8 mouse cellular contexts compared by ENCODE assay signal in the genomic region with DNA sequence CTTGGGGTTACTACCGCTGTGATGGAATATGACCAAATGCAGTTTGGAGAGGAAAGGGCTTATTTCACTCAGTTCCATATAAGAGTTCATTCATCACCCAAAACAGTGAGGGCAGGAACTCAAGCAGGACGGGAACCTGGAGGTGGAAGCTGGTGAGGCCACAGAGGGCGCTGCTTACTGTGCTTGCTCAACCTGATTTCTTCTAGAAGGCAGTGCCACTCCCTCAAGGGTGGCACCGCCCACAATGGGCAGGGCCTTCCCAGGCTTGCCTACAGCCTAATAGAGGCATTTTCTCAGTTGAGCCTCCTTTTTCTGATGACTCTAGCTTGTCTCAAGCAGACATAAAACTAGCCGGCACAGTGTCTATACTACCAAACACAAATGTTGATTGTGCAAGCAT. TPM values are rescaled to one million over a fixed set of nuclear protein-coding genes. Genes with fewer than 3 reads are reported as not detected.
A peak's percentile ranks its signal among the peaks of the same experiment; 100 is the strongest.
DNase-seq lines count a peak whose midpoint lies in the region; ATAC-seq and TF ChIP-seq lines count a peak whose summit lies in the region.

No protein-coding gene starts in this region.

- 20% methylated on average over 5 of the region's 5 CpGs for WGBS in embryonic facial prominence, embryonic 11.5 days
- WGBS in liver, embryonic 12.5 days (ENCODE audit: insufficient replicate concordance): 12% methylated on average over 5 of the region's 5 CpGs
- 24% methylated on average over 5 of the region's 5 CpGs for WGBS in forebrain, embryonic 15.5 days
- 31% methylated on average over 5 of the region's 5 CpGs for WGBS in hindbrain, embryonic 11.5 days

- H3K27me3 ChIP-seq in embryonic facial prominence, embryonic 11.5 days (ENCODE audit: control insufficient read depth, insufficient read depth, low read length): no peaks in the 10 kb centered on the region
- H3K27me3 ChIP-seq in liver, embryonic 12.5 days (replicated peaks): 0 out of 2 replicates have a peak, but pooled peaks cover 4% of the 10 kb centered on the region
- H3K27me3 ChIP-seq in forebrain, embryonic 15.5 days: no peaks in the 10 kb centered on the region
- H3K27me3 ChIP-seq in hindbrain, embryonic 11.5 days (ENCODE audit: control insufficient read depth, insufficient read depth, low read length): no peaks in the 10 kb centered on the region

- no peak overlapping the region for H3K4me3 ChIP-seq in left cerebral cortex, adult 2 months
- no peak overlapping the region for H3K4me3 ChIP-seq in embryonic facial prominence, embryonic 11.5 days (ENCODE audit: low read depth, low read length)
- H3K4me3 ChIP-seq in liver, embryonic 12.5 days: no peak overlapping the region
- no peak overlapping the region for H3K4me3 ChIP-seq in forebrain, embryonic 15.5 days
- no peak overlapping the region for H3K4me3 ChIP-seq in hindbrain, embryonic 11.5 days (ENCODE audit: low read depth, low read length)

- no peak overlapping the region for H3K4me2 ChIP-seq in embryonic facial prominence, embryonic 11.5 days (ENCODE audit: low read depth, low read length)
- no peak overlapping the region for H3K4me2 ChIP-seq in liver, embryonic 12.5 days
- H3K4me2 ChIP-seq in forebrain, embryonic 15.5 days (replicated peaks): no peak overlapping the region
- no peak overlapping the region for H3K4me2 ChIP-seq in hindbrain, embryonic 11.5 days (replicated peaks; ENCODE audit: low read depth, low read length)

- H3K27ac ChIP-seq in left cerebral cortex, adult 2 months: no peak overlapping the region
- no peak overlapping the region for H3K27ac ChIP-seq in embryonic facial prominence, embryonic 11.5 days (replicated peaks; ENCODE audit: low read depth, low read length)
- no peak overlapping the region for H3K27ac ChIP-seq in liver, embryonic 12.5 days
- H3K27ac ChIP-seq in forebrain, embryonic 15.5 days (replicated peaks): no peak overlapping the region
- H3K27ac ChIP-seq in hindbrain, embryonic 11.5 days (ENCODE audit: low read depth, low read length): no peak overlapping the region

- H3K36me3 ChIP-seq in embryonic facial prominence, embryonic 11.5 days (replicated peaks; ENCODE audit: control insufficient read depth, insufficient read depth, low read depth, low read length): no peaks in the 10 kb centered on the region
- peaks cover 25% of the 10 kb centered on the region for H3K36me3 ChIP-seq in liver, embryonic 12.5 days
- H3K36me3 ChIP-seq in forebrain, embryonic 15.5 days: no peaks in the 10 kb centered on the region
- H3K36me3 ChIP-seq in hindbrain, embryonic 11.5 days (ENCODE audit: control insufficient read depth, insufficient read depth, low read length): no peaks in the 10 kb centered on the region

- no peaks in the 10 kb centered on the region for H3K4me1 ChIP-seq in embryonic facial prominence, embryonic 11.5 days (ENCODE audit: control insufficient read depth, insufficient read depth, low read length)
- H3K4me1 ChIP-seq in liver, embryonic 12.5 days: no peaks in the 10 kb centered on the region
- no peaks in the 10 kb centered on the region for H3K4me1 ChIP-seq in forebrain, embryonic 15.5 days
- peaks cover 3% of the 10 kb centered on the region; the same call in 1 of the 2 replicates for H3K4me1 ChIP-seq in hindbrain, embryonic 11.5 days (replicated peaks; ENCODE audit: control insufficient read depth, insufficient read depth, low read length)

- H3K9me3 ChIP-seq in embryonic facial prominence, embryonic 11.5 days (replicated peaks; ENCODE audit: control insufficient read depth, low read length): no peaks in the 10 kb centered on the region
- H3K9me3 ChIP-seq in liver, embryonic 12.5 days (replicated peaks): no peaks in the 10 kb centered on the region
- no peaks in the 10 kb centered on the region for H3K9me3 ChIP-seq in forebrain, embryonic 15.5 days
- no peaks in the 10 kb centered on the region for H3K9me3 ChIP-seq in hindbrain, embryonic 11.5 days (ENCODE audit: control insufficient read depth, low read length)

- TF ChIP-seq CTCF in left cerebral cortex, adult 2 months (IDR thresholded peaks at IDR 0.05): no peak; the same call in 1 of the 2 replicates

- intact Hi-C loops in left cerebral cortex, postnatal 4 days (cut with DNase I): no loop called here
- intact Hi-C loops in left cerebral cortex, adult 2 months (cut with DNase I): loop anchor here (1.0 kb wide), 1 partner anchor 26 kb away; the partner anchor contains the start of gene Fcor

- DNase-seq in left cerebral cortex, postnatal 4 days: peak; percentile 20
- DNase-seq in left cerebral cortex, adult 2 months (ENCODE audit: extremely low spot score in 1 of 2, low spot score in 2 of 2): no peak
- DNase-seq in R1 (ENCODE audit: low read depth, low spot score): peak; percentile 85
- peak; percentile 24 for DNase-seq in embryonic facial prominence, embryonic 11.5 days (ENCODE audit: low spot score)
- peak; percentile 25 for DNase-seq in skeletal muscle tissue, adult 2 months (ENCODE audit: low read depth, low spot score)
- no peak for DNase-seq in hindbrain, embryonic 11.5 days (ENCODE audit: low spot score)

- ATAC-seq in embryonic facial prominence, embryonic 11.5 days (replicated peaks; ENCODE audit: insufficient number of reproducible peaks, low FRiP score, low TSS enrichment, low read depth): no peak
- peak; percentile 78 for ATAC-seq in liver, embryonic 12.5 days
- no peak for ATAC-seq in forebrain, embryonic 15.5 days (replicated peaks)
- no peak for ATAC-seq in hindbrain, embryonic 11.5 days (ENCODE audit: low FRiP score)

- no peak overlapping the region for H3K9ac ChIP-seq in embryonic facial prominence, embryonic 11.5 days (replicated peaks; ENCODE audit: low read length)
- no peak overlapping the region for H3K9ac ChIP-seq in liver, embryonic 12.5 days
- no peak overlapping the region for H3K9ac ChIP-seq in forebrain, embryonic 15.5 days (replicated peaks)
- H3K9ac ChIP-seq in hindbrain, embryonic 11.5 days (ENCODE audit: low read depth, low read length): no peak overlapping the region

RNA-seq across cellular contexts. Expression of gene Retn, which starts 9.8 kb away (rescaled TPM):
- total RNA-seq in left cerebral cortex, postnatal 4 days (2021): under 1 TPM; 0.76 to 0.91 TPM
- total RNA-seq in left cerebral cortex, adult 2 months (2021): 1 to 10 TPM in 1 of 2 experiments, under 1 TPM in 1; 0.79 to 1.2 TPM
- polyA plus RNA-seq in embryonic facial prominence, embryonic 11.5 days (2014; fragmentation: Nextera tagmentation; extraction: Ambion mirVana): 0.42 TPM in 1 of 2 replicates, not detected in the other
- polyA plus RNA-seq in liver, embryonic 12.5 days (2016; fragmentation: Nextera tagmentation; extraction: Ambion mirVana): 0.14 and 0.20 TPM in 2 replicates
- 0.42 TPM in 1 of 2 replicates, not detected in the other for polyA plus RNA-seq in forebrain, embryonic 15.5 days (2015; fragmentation: Nextera tagmentation; extraction: Ambion mirVana)
- polyA plus RNA-seq in hindbrain, embryonic 11.5 days (2014; fragmentation: Nextera tagmentation; extraction: Ambion mirVana): 0.18 TPM in 1 of 2 replicates, not detected in the other

RNA-seq across cellular contexts. Expression of gene Stxbp2, which starts 15.0 kb away (rescaled TPM):
- total RNA-seq in left cerebral cortex, postnatal 4 days (2021): 10 to 100 TPM; 73.8 to 78.1 TPM
- 10 to 100 TPM; 50.7 to 65.6 TPM for total RNA-seq in left cerebral cortex, adult 2 months (2021)
- polyA plus RNA-seq in embryonic facial prominence, embryonic 11.5 days (2014; fragmentation: Nextera tagmentation; extraction: Ambion mirVana): 24.9 and 26.5 TPM in 2 replicates
- polyA plus RNA-seq in liver, embryonic 12.5 days (2016; fragmentation: Nextera tagmentation; extraction: Ambion mirVana): 71.7 and 76.5 TPM in 2 replicates
- 50.7 and 61.9 TPM in 2 replicates for polyA plus RNA-seq in forebrain, embryonic 15.5 days (2015; fragmentation: Nextera tagmentation; extraction: Ambion mirVana)
- 23.6 and 24.9 TPM in 2 replicates for polyA plus RNA-seq in hindbrain, embryonic 11.5 days (2014; fragmentation: Nextera tagmentation; extraction: Ambion mirVana)

RNA-seq across cellular contexts. Expression of gene Mcemp1, which starts 19.8 kb away (rescaled TPM):
- total RNA-seq in left cerebral cortex, postnatal 4 days (2021): under 1 TPM; 0.38 to 0.42 TPM
- under 1 TPM; 0.23 to 0.37 TPM for total RNA-seq in left cerebral cortex, adult 2 months (2021)
- polyA plus RNA-seq in embryonic facial prominence, embryonic 11.5 days (2014; fragmentation: Nextera tagmentation; extraction: Ambion mirVana): 0.28 TPM in 1 of 2 replicates, not detected in the other
- 0.91 and 0.97 TPM in 2 replicates for polyA plus RNA-seq in liver, embryonic 12.5 days (2016; fragmentation: Nextera tagmentation; extraction: Ambion mirVana)
- polyA plus RNA-seq in forebrain, embryonic 15.5 days (2015; fragmentation: Nextera tagmentation; extraction: Ambion mirVana): 0.20 and 0.22 TPM in 2 replicates
- 0.19 TPM in 1 of 2 replicates, not detected in the other for polyA plus RNA-seq in hindbrain, embryonic 11.5 days (2014; fragmentation: Nextera tagmentation; extraction: Ambion mirVana)

RNA-seq across cellular contexts. Expression of gene Pcp2, which starts 20.5 kb away (rescaled TPM):
- 1 to 10 TPM in 1 of 2 experiments, not detected in 1; 1.0 TPM for total RNA-seq in left cerebral cortex, postnatal 4 days (2021)
- total RNA-seq in left cerebral cortex, adult 2 months (2021): not detected
- polyA plus RNA-seq in embryonic facial prominence, embryonic 11.5 days (2014; fragmentation: Nextera tagmentation; extraction: Ambion mirVana): 1.5 and 2.2 TPM in 2 replicates
- polyA plus RNA-seq in liver, embryonic 12.5 days (2016; fragmentation: Nextera tagmentation; extraction: Ambion mirVana): 0.11 TPM in 1 of 2 replicates, not detected in the other
- 0.14 and 0.50 TPM in 2 replicates for polyA plus RNA-seq in forebrain, embryonic 15.5 days (2015; fragmentation: Nextera tagmentation; extraction: Ambion mirVana)
- polyA plus RNA-seq in hindbrain, embryonic 11.5 days (2014; fragmentation: Nextera tagmentation; extraction: Ambion mirVana): 0.31 and 0.33 TPM in 2 replicates

RNA-seq across cellular contexts. Expression of gene Pet100, which starts 24.5 kb away (rescaled TPM):
- 10 to 100 TPM; 60.0 to 63.3 TPM for total RNA-seq in left cerebral cortex, postnatal 4 days (2021)
- total RNA-seq in left cerebral cortex, adult 2 months (2021): 10 to 100 TPM; 72.8 to 84.1 TPM
- 73.5 and 84.1 TPM in 2 replicates for polyA plus RNA-seq in embryonic facial prominence, embryonic 11.5 days (2014; fragmentation: Nextera tagmentation; extraction: Ambion mirVana)
- polyA plus RNA-seq in liver, embryonic 12.5 days (2016; fragmentation: Nextera tagmentation; extraction: Ambion mirVana): 97.5 and 101 TPM in 2 replicates
- polyA plus RNA-seq in forebrain, embryonic 15.5 days (2015; fragmentation: Nextera tagmentation; extraction: Ambion mirVana): 107 and 112 TPM in 2 replicates
- polyA plus RNA-seq in hindbrain, embryonic 11.5 days (2014; fragmentation: Nextera tagmentation; extraction: Ambion mirVana): 96.3 and 102 TPM in 2 replicates

Comparison
In these comparisons a context has a peak if more than half of its experiments do, and no peak if none do; other contexts are left out.
1. DNase-seq: peak in left cerebral cortex, postnatal 4 days (single experiment), R1 (single experiment), embryonic facial prominence, embryonic 11.5 days (single experiment) and skeletal muscle tissue, adult 2 months (single experiment); none in left cerebral cortex, adult 2 months (0 of 2) and hindbrain, embryonic 11.5 days (single experiment).